Mouse (Mus musculus) monocyte, adult 5-6 weeks (primary cell): ENCODE measurements around the gene Dpp9. TPM values are rescaled to one million over a fixed set of nuclear protein-coding genes. Genes with fewer than 3 reads are reported as not detected.
A peak's percentile ranks its signal among the peaks of the same experiment; 100 is the strongest.
"Not testable (repeated sequence)": the region's sequence is repeated elsewhere in the genome, so short reads cannot be mapped to it uniquely, and the experiment has no call there.

Source experiments
- ATAC-seq: fragments of 153-309, 156-312 bp; replicated peaks from 2 replicates; pipeline ENCODE4 v1.8.0; 2017; ENCODE audit warnings: mild to moderate bottlenecking; ENCODE audit not compliant: low TSS enrichment, insufficient number of reproducible peaks, severe bottlenecking, poor library complexity, low FRiP score
- total RNA-seq: library from RNA; stranded (forward); fragments of 200-1000, 200-491, 200-594 nt; gene quantifications from 3 replicates; pipeline ENCODE4 v1.2.3, GENCODE M21; 2017

Gene Dpp9
- total RNA-seq = 8.4 to 20.3 TPM (median 11.7 TPM) in 3 replicates

DNA sequence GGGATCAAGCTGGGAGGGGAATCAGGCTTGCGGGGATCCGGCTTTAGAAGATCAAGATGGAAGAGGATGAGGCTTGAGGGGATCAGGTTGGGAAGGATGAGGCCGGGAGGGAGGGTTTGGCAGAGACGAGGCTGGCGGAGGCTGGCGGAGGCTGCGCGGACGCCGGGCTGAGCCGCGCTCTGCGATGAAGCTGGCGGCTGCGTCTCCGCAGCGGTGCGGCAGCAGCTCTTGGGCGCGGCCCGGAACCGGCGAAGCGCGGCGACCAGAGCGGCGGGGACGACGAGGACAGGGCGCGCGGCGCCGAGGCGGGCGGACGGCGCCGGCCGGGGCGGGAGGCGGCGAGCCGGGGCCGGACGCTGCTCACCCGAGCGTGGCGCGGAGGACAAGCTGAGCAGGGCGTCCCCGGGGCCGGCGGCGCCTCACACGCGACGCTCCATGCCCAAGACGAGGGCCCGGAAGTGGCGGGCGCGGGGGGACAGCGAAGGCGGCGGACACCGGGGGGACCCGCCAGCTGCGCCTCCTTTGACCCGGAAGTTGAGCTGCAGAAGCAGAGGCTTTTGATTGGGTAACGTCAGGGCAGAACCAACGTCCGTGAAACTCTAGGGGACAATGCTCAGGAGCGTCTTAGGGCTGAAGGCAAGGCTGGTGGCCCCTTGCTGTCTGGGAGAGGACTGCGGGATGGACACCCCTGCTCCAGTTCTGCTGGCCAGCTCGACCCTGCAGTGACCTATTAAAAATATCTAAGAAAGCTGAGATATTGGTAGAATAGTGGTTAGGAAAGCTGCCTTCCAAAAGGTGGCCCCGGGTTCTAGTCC, at the start of gene Dpp9:
Gene Dpp9, minus strand, starts transcription at position 529 of the 815 bp plus-strand sequence.
- peak; percentile 96 for ATAC-seq

DNA sequence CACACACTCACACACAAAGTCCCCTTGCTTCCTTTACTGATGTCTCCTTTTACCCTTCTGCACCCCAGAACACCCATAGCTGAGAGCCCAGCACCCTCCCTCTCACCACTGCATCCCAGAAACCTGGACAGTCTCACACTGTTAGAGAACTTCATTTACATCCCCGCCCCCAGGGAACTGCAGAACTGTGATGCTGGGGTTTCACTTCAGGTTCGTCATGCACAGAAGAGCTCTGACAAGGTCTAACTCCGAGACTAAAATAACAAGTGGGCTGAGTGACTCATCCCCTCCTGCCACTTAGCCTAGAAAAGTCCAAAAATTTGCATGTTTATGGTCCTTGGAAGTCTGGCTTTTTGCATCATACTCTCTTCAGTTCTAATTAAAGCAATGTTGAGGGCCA, 47.6 kb upstream of the Dpp9 start:
- peak; percentile 48 for ATAC-seq

DNA sequence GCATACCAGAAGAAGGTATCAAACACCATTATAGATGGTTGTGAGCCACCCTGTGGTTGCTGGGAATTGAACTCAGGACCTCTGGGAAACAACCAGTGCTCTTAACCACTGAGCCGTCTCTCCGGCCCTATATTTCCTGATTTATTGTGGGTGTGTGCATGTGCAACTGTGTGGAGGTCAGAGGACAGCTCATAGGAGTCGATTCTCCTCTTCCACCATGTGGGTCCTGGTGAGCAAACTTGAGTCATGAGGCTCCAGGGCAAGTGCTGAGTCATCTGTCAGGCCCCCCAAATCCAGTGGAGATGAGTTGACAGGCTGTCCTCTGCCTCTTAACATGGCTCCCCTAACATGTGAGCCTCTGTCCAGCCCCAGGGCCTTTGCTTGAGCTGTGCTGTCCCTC, 47.2 kb upstream of the Dpp9 start:
- ATAC-seq = peak; percentile 5

DNA sequence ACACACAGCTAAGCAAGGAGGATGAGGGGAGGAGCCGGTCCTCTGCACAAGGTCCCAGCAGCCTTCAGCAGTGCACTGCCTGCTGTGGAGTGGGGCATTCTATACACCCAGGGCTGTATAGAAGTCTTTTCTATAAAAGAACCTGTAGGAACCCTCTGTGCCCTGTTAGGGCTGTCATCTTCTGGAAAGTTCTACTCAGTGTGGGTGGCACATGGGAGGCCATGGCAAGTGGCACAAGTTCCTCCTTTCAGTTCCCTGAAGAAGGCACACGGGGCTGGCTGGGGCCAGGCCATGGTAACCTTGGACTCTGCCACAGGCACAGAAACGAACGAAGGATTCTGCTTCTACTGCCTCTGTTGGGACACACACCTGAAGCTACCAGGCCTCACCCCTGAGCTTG, 46.3 kb upstream of the Dpp9 start:
- peak; percentile 49; the same call in 1 of the 2 replicates for ATAC-seq

DNA sequence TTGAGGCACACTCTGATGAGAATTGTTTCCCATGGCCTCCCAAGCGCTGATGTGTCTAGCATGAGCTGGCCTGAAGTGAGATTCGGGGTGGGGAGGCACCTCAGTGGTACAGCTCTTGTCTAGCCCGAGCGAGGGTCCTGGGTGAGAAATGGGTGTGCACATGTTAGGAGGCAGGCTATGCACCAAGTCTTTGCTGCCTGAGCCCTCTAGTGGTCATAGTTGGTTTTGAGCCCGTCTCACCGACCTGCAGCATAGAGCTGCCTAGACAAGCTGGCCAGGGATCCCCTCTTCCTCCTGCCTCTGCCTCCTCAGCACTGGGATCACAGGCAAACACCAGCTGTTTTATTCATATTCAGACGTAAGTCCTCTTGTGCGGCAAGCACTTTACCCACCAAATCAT, 45.3 kb upstream of the Dpp9 start:
- ATAC-seq = peak; percentile 53

DNA sequence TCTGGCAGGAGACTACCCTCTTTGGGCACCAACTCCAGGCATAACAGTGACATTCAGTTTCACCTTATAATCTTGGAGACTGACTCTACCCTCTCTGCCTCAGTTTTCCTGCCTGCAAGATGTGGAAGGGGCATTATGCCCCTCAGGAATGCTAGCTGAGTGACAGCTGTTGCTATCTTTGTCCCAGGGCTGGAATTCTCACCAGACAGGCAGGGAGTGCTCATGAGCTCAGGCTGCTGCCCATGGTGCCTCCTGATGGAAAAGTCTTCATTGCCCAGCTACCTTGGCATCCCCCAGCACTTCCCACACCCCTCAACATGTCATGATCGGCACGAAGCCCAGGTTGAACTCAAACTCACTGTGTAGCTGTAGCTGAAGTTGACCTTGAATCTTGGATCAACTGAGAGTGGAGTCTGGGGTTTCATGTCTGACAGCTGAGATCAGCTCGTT, 44.0 kb upstream of the Dpp9 start:
- no peak for ATAC-seq

DNA sequence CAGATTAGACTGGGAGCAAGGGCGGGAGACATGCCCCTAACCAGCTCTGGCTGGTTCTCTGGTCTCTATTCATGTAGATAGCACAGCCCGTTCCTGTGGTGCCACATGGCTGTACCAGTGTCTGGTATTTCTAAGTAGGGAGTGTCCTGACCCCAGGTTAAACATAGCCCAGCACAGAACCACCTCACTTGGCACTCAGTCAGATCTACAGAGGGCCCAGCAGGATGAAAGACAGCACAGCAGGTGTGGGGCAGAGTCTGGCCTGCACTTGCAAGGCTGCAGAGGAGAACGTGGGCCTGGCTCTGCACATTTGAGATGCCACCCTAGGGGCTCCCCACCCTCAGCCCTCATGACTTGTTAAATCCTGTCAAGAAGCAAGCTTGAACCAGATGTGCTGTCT, 42.5 kb upstream of the Dpp9 start:
- no peak for ATAC-seq

DNA sequence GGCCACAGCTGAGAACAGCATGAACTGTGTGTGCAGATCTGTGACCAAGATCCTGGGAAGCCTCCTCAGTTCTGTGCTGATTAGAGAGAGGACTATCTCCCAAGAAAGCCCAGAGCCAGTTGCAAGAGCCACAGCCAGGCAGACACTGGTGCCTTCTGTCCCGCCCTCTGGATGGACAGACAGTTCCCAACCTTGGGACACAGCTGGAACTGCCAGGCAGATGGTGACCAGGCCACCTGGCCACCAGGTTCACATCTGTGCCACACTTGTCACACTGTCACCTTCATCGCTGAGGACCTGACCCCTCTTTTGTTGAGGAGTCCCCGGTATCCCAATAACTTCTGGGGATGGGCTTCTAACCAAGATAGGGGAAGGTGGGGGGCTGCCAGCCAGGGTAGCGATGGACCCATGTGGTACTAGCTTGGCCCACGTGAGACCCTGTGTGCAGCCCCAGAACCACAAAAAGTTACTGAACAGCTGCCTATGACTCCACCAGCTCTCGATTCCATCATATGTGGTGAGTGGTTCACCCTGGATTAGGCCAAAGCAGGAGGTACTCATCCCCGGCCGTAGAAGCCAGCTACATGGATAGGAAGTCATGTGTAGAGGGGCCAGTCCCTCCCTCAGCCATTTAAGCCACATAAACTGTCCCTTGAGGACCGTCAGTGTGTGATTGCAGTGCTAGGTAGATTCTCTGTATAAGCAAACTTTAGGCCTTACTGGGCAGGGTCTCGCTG, 40.8 kb upstream of the Dpp9 start:
- no peak for ATAC-seq

DNA sequence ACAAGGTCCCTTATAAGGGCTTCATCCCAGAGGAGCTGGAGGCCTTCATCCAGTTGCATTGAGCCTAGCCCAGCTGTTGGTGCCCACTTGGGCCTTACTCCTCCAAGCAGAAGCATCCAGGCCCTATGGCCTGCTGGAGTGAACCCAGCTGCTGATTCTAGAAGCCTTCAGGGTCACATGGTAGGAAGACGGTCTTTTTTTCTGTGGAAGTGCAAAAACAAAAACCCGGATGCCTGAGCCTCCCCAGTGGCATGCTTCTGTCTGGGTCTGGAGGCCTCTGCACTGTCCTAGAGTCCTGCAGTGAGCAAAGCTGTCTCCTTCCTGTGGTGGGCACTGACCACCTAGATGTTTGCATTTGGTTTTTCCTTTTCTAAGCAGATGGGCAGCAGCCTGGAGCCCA, 40.1 kb upstream of the Dpp9 start:
- ATAC-seq = not testable (repeated sequence)

DNA sequence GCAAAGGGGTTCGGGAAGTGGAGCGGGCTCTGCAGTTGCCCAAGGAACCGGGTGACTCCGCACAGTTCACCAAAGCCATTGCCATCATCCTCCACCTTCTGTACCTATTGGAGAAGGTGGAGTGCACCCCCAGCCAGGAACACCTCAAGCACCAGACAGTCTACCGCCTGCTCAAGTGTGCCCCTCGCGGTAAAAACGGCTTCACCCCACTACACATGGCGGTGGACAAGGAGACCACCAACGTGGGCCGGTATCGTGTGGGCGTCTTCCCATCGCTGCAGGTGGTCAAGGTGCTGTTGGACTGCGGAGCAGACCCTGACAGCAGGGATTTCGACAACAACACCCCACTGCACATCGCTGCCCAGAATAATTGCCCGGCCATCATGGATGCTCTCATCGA, 39.6 kb upstream of the Dpp9 start:
- ATAC-seq = not testable (repeated sequence)

DNA sequence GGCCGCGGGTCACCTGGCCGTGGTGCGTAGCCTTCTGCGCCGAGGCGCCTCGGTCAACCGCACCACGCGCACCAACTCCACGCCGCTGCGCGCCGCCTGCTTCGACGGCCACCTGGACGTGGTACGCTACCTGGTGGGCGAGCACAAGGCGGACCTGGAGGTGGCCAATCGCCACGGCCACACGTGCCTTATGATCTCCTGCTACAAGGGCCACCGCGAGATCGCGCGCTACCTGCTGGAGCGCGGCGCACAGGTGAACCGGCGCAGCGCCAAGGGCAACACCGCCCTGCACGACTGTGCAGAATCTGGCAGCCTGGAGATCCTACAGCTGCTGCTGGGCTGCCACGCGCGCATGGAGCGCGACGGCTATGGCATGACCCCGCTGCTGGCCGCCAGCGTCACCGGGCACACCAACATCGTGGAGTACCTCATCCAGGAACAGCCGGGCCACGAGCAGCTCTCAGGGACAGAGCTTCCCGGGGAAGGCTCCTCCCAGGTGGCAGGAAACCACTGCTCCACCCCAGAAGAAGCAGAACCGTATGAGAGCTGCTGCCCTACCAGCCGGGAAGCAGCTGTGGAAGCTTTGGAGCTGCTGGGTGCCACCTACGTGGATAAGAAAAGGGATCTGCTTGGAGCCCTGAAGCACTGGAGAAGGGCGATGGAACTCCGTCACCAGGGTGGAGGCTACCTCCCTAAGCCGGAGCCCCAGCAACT, 38.6 kb upstream of the Dpp9 start:
- ATAC-seq = no peak

DNA sequence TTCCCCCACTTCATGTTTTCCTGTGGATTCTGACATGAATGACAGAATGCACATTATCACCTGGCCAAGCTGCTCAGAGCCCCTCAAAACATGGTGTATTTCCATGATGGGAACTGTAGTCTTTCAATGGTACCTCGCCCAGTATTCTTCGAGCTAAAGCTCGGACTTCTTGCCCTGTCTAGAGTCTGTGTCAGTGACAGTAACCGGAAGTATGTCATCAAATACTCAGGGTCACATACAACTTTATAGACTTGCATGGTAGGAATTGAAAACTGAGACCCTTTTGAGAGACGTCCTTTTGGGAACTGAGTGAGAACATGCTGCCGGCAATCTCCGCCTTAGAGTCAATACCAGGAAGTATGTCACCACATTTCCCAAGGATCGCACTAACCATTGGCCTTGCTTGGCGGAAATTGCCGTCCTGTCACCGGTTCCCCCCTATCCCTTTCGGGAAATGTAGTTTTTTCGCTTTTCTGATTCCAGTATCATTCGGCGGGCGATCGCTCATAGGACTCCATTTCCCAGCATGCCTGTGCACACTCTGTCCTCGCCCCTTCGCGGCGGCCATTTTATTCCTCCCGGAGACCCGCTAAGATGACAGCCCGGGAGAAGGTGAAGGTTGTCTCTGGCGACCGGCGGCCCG, 37.7 kb upstream of the Dpp9 start, which contains the start of gene Fem1a:
Gene Fem1a, plus strand, starts transcription at position 572 of the 643 bp plus-strand sequence.
- peak; percentile 84 for ATAC-seq

DNA sequence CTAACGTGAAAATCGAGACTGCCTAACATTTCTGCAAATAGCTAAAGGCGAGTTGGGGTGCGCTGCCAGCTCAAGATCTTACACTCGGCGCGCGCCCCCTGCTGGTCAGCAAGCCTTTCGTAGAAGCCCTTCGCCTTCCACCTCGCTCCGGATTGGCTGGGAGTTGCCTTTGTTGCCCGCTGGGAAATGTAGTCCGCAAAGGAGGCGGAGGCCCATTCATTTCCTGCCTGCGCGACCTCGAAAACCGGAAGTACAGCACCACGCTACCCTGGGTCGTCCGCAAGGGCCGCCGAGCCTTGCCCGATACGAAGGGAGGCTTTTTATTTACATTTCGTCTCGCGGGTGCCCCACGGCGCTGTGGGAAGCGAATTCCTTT, 37.1 kb upstream of the Dpp9 start:
- peak; percentile 82 for ATAC-seq

DNA sequence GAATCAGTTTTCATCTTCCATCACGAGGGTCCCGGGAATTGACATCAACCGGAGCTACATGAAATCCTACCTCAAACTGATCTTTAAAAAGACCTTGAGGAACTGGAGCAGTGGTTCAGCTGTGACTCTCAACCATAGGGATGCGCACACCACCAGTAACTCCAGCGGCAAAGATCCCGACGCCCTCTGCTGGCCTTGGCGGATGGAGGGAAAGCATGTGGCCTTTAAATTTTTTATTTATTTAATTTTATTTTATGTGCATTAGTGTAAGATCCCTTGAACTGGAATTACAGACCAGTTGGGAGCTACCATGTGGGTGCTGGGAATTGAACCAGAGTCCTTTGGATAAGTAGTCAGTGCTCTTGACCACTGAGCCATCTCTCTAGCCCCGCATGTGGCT, 36.7 kb upstream of the Dpp9 start:
- no peak for ATAC-seq

DNA sequence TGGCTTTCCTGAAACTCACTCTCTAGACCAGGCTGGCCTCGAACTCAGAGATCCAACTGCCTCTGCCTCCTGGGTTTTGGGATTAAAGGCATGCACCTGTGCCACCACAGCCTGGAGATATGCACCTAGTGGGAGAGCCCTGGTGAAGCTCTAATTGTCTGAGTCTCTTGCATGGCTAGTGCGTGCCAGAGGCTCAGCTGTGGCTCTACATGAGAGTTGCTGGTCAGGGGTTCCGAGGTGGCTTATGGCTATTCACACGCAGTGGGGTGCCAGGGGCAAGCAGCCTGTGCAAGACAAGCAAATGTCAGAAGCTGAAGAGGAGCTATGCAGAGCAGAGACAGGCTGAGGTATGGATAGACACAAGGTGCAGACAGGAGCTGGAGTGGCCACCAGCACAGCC, 36.0 kb upstream of the Dpp9 start:
- ATAC-seq = no peak

DNA sequence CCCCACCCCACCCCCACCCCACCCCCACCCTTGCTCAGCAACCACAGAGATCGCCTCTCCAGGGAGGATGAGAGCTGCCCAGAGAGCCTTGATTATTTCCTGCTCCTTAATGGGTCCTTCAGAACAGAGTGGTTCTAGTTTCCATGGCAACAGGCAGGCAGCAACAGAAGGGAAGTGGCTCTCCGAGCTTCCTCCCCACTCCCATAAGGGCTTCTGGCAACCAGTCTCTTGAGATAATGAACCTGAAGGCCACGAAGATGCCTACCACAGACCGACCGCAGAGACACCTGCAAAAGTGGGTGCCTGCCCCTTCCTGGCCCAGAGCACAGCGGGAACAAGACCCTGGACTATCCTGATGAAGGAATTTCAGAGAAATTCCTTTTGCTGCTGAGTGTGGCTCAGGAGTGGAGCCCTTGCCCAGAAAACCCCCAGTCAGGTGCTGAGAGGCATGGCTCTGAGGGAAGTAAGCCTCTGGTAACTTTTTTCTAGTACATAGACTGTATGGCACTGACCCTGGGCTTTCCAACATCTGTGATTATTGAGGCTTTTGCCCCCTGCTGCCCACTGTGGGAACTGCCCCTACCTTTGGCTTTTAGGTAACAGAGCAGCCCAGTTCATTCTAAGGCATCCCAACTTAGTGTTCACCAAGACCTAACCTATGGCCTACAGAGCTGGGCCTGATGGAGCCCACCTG, 32.6 kb upstream of the Dpp9 start:
- no peak for ATAC-seq

DNA sequence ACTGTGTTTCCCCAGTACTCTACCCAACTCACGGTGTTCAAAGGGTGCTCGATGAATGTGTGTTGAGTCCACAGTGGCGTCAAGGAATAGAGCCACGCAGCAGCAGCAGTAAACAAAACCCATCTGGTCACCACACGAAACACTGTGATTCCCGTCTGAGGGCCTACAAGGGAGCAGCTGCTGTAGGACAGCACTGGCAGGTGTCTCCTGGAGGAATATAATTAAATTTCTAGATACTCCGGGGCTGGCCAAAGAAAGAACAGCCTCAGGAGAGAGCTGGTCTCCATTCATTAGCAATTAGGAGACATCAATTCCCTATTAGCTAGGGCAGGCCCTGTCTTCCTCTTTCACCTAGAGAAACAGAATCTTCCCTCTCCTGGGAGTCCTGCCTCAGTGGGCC, 26.9 kb upstream of the Dpp9 start:
- no peak for ATAC-seq
